Mouse (Mus musculus) ES-Bruce4 (cell line): ENCODE data around the gene Fancc.

Experiments
- CTCF ChIP-seq: IDR thresholded peaks from one replicate; pipeline ENCODE4 v1.8.1; 2011; ENCODE audit warnings: low read depth, low read length
- POLR2A ChIP-seq: IDR thresholded peaks from one replicate; pipeline ENCODE4 v1.8.1; 2011; ENCODE audit warnings: low read length; ENCODE audit not compliant: insufficient read depth

DNA sequence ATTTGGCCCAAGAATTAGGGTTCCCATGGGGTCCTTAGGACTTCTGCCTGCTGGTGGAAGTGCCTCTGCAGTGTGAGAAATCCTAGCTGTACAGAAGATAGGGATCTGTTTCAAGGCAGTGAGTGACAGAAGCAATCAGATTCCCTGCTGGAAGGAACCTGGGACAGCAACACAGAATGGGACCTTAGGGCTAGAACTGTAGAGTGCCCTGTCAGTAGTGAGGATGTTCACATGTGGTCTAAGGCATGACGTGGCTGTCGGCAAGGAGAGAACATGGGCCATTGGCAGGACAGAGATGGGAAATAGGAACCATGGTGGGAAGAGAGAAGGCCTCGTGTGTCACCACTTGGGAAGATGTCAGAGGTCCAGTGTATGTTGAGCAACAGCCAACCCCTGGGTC is 187.5 kb downstream of the Fancc start:
- TF ChIP-seq CTCF (no peak), POLR2A (no peak)
